Mouse (Mus musculus) cerebral cortex, adult 2 months (tissue): ENCODE data around the gene Rapgef1.

Experiments used
- WGBS: fragments of 180-500 bp; shearing (Covaris S2); methylation state at CpG from one replicate; pipeline ENCODE4 v1.1.7; 2018; 5-methylcytosine and 5-hydroxymethylcytosine counted together

Gene Rapgef1

GRCm38 (mm10) chr2:29647162-29647561, 27.6 kb downstream of the Rapgef1 start:
- 74% methylated on average over 4 of the region's 4 CpGs for WGBS

GRCm38 (mm10) chr2:29647808-29648207, 28.3 kb downstream of the Rapgef1 start:
- 25% methylated on average over 7 of the region's 7 CpGs for WGBS

GRCm38 (mm10) chr2:29648956-29649794, 29.7 kb downstream of the Rapgef1 start:
- 33% methylated on average over 6 of the region's 6 CpGs for WGBS

GRCm38 (mm10) chr2:29649795-29650457, 30.4 kb downstream of the Rapgef1 start:
- 68% methylated on average over 10 of the region's 10 CpGs for WGBS

- 86% methylated on average over 5 of the region's 5 CpGs for WGBS
Observed at GRCm38 (mm10) chr2:29651876-29652275, 32.4 kb downstream of the Rapgef1 start.

GRCm38 (mm10) chr2:29655433-29655832, 35.9 kb downstream of the Rapgef1 start:
- 93% methylated on average over 5 of the region's 5 CpGs for WGBS

- 78% methylated on average over 1 of the region's 1 CpGs for WGBS
Observed at GRCm38 (mm10) chr2:29656095-29656494, 36.6 kb downstream of the Rapgef1 start.

GRCm38 (mm10) chr2:29657089-29657488, 37.6 kb downstream of the Rapgef1 start:
- 74% methylated on average over 1 of the region's 1 CpGs for WGBS

GRCm38 (mm10) chr2:29661751-29662191, 42.3 kb downstream of the Rapgef1 start:
- 68% methylated on average over 6 of the region's 6 CpGs for WGBS

- 16% methylated on average over 4 of the region's 4 CpGs for WGBS
Observed at GRCm38 (mm10) chr2:29663260-29663877, 43.8 kb downstream of the Rapgef1 start.

- 92% methylated on average over 5 of the region's 5 CpGs for WGBS
Observed at GRCm38 (mm10) chr2:29665421-29665820, 45.9 kb downstream of the Rapgef1 start.

GRCm38 (mm10) chr2:29666589-29666988, 47.1 kb downstream of the Rapgef1 start:
- WGBS: 31% methylated on average over 7 of the region's 7 CpGs

GRCm38 (mm10) chr2:29667109-29667508, 47.6 kb downstream of the Rapgef1 start:
- 62% methylated on average over 4 of the region's 4 CpGs for WGBS

- WGBS: 69% methylated on average over 7 of the region's 7 CpGs
Observed at GRCm38 (mm10) chr2:29668011-29668691, 48.6 kb downstream of the Rapgef1 start.

GRCm38 (mm10) chr2:29668963-29669362, 49.4 kb downstream of the Rapgef1 start:
- 86% methylated on average over 4 of the region's 4 CpGs for WGBS

- WGBS: 11% methylated on average over 9 of the region's 9 CpGs
Observed at GRCm38 (mm10) chr2:29670231-29670991, 50.9 kb downstream of the Rapgef1 start.

GRCm38 (mm10) chr2:29671374-29671773, 51.9 kb downstream of the Rapgef1 start:
- 41% methylated on average over 4 of the region's 4 CpGs for WGBS

GRCm38 (mm10) chr2:29671856-29672255, 52.3 kb downstream of the Rapgef1 start:
- 70% methylated on average over 3 of the region's 3 CpGs for WGBS

- 74% methylated on average over 7 of the region's 7 CpGs for WGBS
Observed at GRCm38 (mm10) chr2:29672746-29673536, 53.4 kb downstream of the Rapgef1 start.

GRCm38 (mm10) chr2:29674087-29674486, 54.6 kb downstream of the Rapgef1 start:
- 78% methylated on average over 11 of the region's 11 CpGs for WGBS
